Mouse (Mus musculus): ENCODE results near the gene Rbl1. TPM values are rescaled to one million over a fixed set of nuclear protein-coding genes. Genes with fewer than 3 reads are reported as not detected.
"Not testable (repeated sequence)": the region's sequence is repeated elsewhere in the genome, so short reads cannot be mapped to it uniquely, and the experiment has no call there.

Rbl1 gene
- total and polyA plus RNA-seq, 3 experiments, result 14.9 to 27.4 (median 21.9) TPM

- Histone ChIP-seq H3K9me3 (replicated peaks; ENCODE audit: low read length) (no peaks in the 10 kb centered on the region), H3K9ac (ENCODE audit: insufficient read depth, low read depth) (no peak overlapping the region), H3K27me3 (replicated peaks) (no peaks in the 10 kb centered on the region), H3K36me3 (replicated peaks in 1 of 2; ENCODE audit: control insufficient read depth in 1 of 2, insufficient read depth in 1 of 2, low read length in 1 of 2) (peaks cover 47 to 73% of the 10 kb centered on the region in 2 experiments), H3K27ac (ENCODE audit: insufficient read depth, low read depth) (no peak overlapping the region), H3K4me3 (replicated peaks in 1 of 3; ENCODE audit: low read depth in 2 of 3, low read length in 2 of 3, poor library complexity in 1 of 3) (no peak overlapping the region), H3K79me2 (replicated peaks; ENCODE audit: control insufficient read depth, extremely low read depth, insufficient read depth, poor library complexity, severe bottlenecking) (no peaks in the 10 kb centered on the region), H3K4me2 (ENCODE audit: insufficient read depth, low read depth, poor library complexity, severe bottlenecking) (no peak overlapping the region), H3K4me1 (ENCODE audit: control insufficient read depth in 1 of 2, insufficient read depth in 2 of 2) (no peaks in the 10 kb centered on the region)
- no peak for DNase-seq (ENCODE audit: extremely low read depth)
- dilution Hi-C loops (cut with MboI; ENCODE audit: extremely low pct_ligation_motif_present, extremely low pct_unique_long_range_greater_than_20kb, low sequenced_read_pairs) (no loop called here), in situ Hi-C loops (cut with MboI; ENCODE audit: low pct_ligation_motif_present, low pct_unique_long_range_greater_than_20kb, low sequenced_read_pairs) (no loop called here)
- TF ChIP-seq MXI1 (IDR thresholded peaks at IDR 0.05; ENCODE audit: low read depth, low read length), result no peak
- TF ChIP-seq MYC (IDR thresholded peaks at IDR 0.05; ENCODE audit: low read depth, low read length), result no peak
- TF ChIP-seq MAX (IDR thresholded peaks at IDR 0.05; ENCODE audit: low read length), result no peak
- no peak for TF ChIP-seq EP300 (IDR thresholded peaks at IDR 0.05; ENCODE audit: low read length)
- TF ChIP-seq SMC3 (IDR thresholded peaks at IDR 0.05; ENCODE audit: low read depth, low read length), result no peak
- no peak for TF ChIP-seq ETS1 (conservative IDR thresholded peaks at IDR 0.05; ENCODE audit: low read depth, low read length)
- TF ChIP-seq KAT2A (IDR thresholded peaks at IDR 0.05; ENCODE audit: insufficient replicate concordance, low read length), result no peak
- TF ChIP-seq CHD1 (IDR thresholded peaks at IDR 0.05; ENCODE audit: low read depth, low read length), result no peak
Observed at GRCm38 (mm10) chr2:157166371-157167080, 37.8 kb downstream of the Rbl1 start.

GRCm38 (mm10) chr2:157165312-157166224, 38.8 kb downstream of the Rbl1 start:
- H3K27ac ChIP-seq (ENCODE audit: insufficient read depth, low read depth); dilution Hi-C loops (cut with MboI; ENCODE audit: extremely low pct_ligation_motif_present, extremely low pct_unique_long_range_greater_than_20kb, low sequenced_read_pairs); in situ Hi-C loops (cut with MboI; ENCODE audit: low pct_ligation_motif_present, low pct_unique_long_range_greater_than_20kb, low sequenced_read_pairs); H3K27me3 ChIP-seq (replicated peaks); H3K4me3 ChIP-seq (replicated peaks in 1 of 3; ENCODE audit: low read depth in 2 of 3, low read length in 2 of 3, poor library complexity in 1 of 3); H3K79me2 ChIP-seq (replicated peaks; ENCODE audit: control insufficient read depth, extremely low read depth, insufficient read depth, poor library complexity, severe bottlenecking); H3K9me3 ChIP-seq (replicated peaks; ENCODE audit: low read length); DNase-seq (ENCODE audit: extremely low read depth); H3K9ac ChIP-seq (ENCODE audit: insufficient read depth, low read depth); H3K4me2 ChIP-seq (ENCODE audit: insufficient read depth, low read depth, poor library complexity, severe bottlenecking); H3K4me1 ChIP-seq (ENCODE audit: control insufficient read depth in 1 of 2, insufficient read depth in 2 of 2): not testable (repeated sequence)
- peaks cover 51 to 79% of the 10 kb centered on the region in 2 experiments for H3K36me3 ChIP-seq (replicated peaks in 1 of 2; ENCODE audit: control insufficient read depth in 1 of 2, insufficient read depth in 1 of 2, low read length in 1 of 2)

GRCm38 (mm10) chr2:157164101-157164500, 40.2 kb downstream of the Rbl1 start:
- Histone ChIP-seq H3K79me2 (replicated peaks; ENCODE audit: control insufficient read depth, extremely low read depth, insufficient read depth, poor library complexity, severe bottlenecking) (no peaks in the 10 kb centered on the region), H3K9me3 (replicated peaks; ENCODE audit: low read length) (no peaks in the 10 kb centered on the region), H3K36me3 (replicated peaks in 1 of 2; ENCODE audit: control insufficient read depth in 1 of 2, insufficient read depth in 1 of 2, low read length in 1 of 2) (peaks cover 55 to 78% of the 10 kb centered on the region in 2 experiments), H3K4me3 (replicated peaks in 1 of 3; ENCODE audit: low read depth in 2 of 3, low read length in 2 of 3, poor library complexity in 1 of 3) (no peak overlapping the region), H3K27ac (ENCODE audit: insufficient read depth, low read depth) (no peak overlapping the region), H3K27me3 (replicated peaks) (no peaks in the 10 kb centered on the region), H3K4me1 (ENCODE audit: control insufficient read depth in 1 of 2, insufficient read depth in 2 of 2) (no peaks in the 10 kb centered on the region), H3K9ac (ENCODE audit: insufficient read depth, low read depth) (no peak overlapping the region), H3K4me2 (ENCODE audit: insufficient read depth, low read depth, poor library complexity, severe bottlenecking) (no peak overlapping the region)
- no peak for DNase-seq (ENCODE audit: extremely low read depth)
- no peak for TF ChIP-seq USF1 (IDR thresholded peaks at IDR 0.05; ENCODE audit: low read depth, low read length)
- TF ChIP-seq HCFC1 (IDR thresholded peaks at IDR 0.05; ENCODE audit: low read depth, low read length), result no peak
- TF ChIP-seq CHD2 (IDR thresholded peaks at IDR 0.05; ENCODE audit: low read length), result no peak
- TF ChIP-seq IRF4 (IDR thresholded peaks at IDR 0.05; ENCODE audit: low read depth, low read length), result no peak
- no peak for TF ChIP-seq MEF2A (IDR thresholded peaks at IDR 0.05; ENCODE audit: borderline replicate concordance, low read depth, low read length)
- dilution Hi-C loops (cut with MboI; ENCODE audit: extremely low pct_ligation_motif_present, extremely low pct_unique_long_range_greater_than_20kb, low sequenced_read_pairs), result no loop called here
- in situ Hi-C loops (cut with MboI; ENCODE audit: low pct_ligation_motif_present, low pct_unique_long_range_greater_than_20kb, low sequenced_read_pairs), result no loop called here

All from CH12.LX (cell line).